Mouse (Mus musculus) liver, embryonic 16.5 days (tissue): ENCODE data around the gene Nipsnap1. TPM values are rescaled to one million over a fixed set of nuclear protein-coding genes. Genes with fewer than 3 reads are reported as not detected.

Experiments used
- ATAC-seq: fragments of 200-750 bp; cut with Nextera tagmentation; 2 replicates; pipeline ENCODE4 v1.8.0; 2017; ENCODE audit warnings: low read depth, mild to moderate bottlenecking, moderate number of reproducible peaks, moderate library complexity
- H3K27ac ChIP-seq: fragments of 300-500 bp; sonication (generic); 2 replicates; pipeline ENCODE4 v1.5.1; 2014; ENCODE audit warnings: mild to moderate bottlenecking, low read length
- H3K27me3 ChIP-seq: fragments of 300-500 bp; sonication (generic); 2 replicates; pipeline ENCODE4 v1.6.1; 2014; ENCODE audit warnings: low read depth, low read length, mixed read lengths; ENCODE audit not compliant: control insufficient read depth, insufficient read depth
- H3K36me3 ChIP-seq: fragments of 300-500 bp; sonication (generic); 2 replicates; pipeline ENCODE4 v1.6.1; 2014; ENCODE audit warnings: mild to moderate bottlenecking; ENCODE audit not compliant: control insufficient read depth, insufficient read depth
- H3K4me1 ChIP-seq: fragments of 300-500 bp; sonication (generic); 2 replicates; pipeline ENCODE4 v1.6.1; 2014; ENCODE audit warnings: low read depth, low read length, mixed read lengths; ENCODE audit not compliant: control insufficient read depth
- H3K4me2 ChIP-seq: fragments of 300-500 bp; sonication (generic); 2 replicates; pipeline ENCODE4 v1.6.1; 2014; ENCODE audit warnings: low read depth, low read length, mixed read lengths
- H3K4me3 ChIP-seq: fragments of 300-500 bp; sonication (generic); 2 replicates; pipeline ENCODE4 v1.5.1; 2014; ENCODE audit warnings: low read depth, mild to moderate bottlenecking, low read length
- H3K9ac ChIP-seq: fragments of 300-500 bp; sonication (generic); 2 replicates; pipeline ENCODE4 v1.6.1; 2014; ENCODE audit warnings: low read depth, low read length
- H3K9me3 ChIP-seq: fragments of 300-500 bp; sonication (generic); replicated peaks from 2 replicates; pipeline ENCODE4 v1.6.1; 2016; ENCODE audit warnings: low read length; ENCODE audit not compliant: control insufficient read depth
- WGBS: fragments of 180-500 bp; shearing (Covaris S2); extraction: QIAGEN DNeasy Blood & Tissue Kit; methylation state at CpG from one replicate; pipeline ENCODE4 v1.1.7; 2014; ENCODE audit not compliant: insufficient replicate concordance; 5-methylcytosine and 5-hydroxymethylcytosine counted together
- microRNA-seq: library from miRNA; unstranded; fragments of <30 nt; microRNA quantifications from one replicate; pipeline ENCODE4, GENCODE M21; 2016
- polyA plus RNA-seq: library from polyadenylated mRNA; unstranded; fragments of >200 nt; fragmentation: Nextera tagmentation; extraction: Ambion mirVana; gene quantifications from 2 replicates; pipeline ENCODE4 v1.2.1, GENCODE M21; 2015

The Nipsnap1 gene
- polyA plus RNA-seq, 1 experiment from 2014 or later = 106 TPM

DNA sequence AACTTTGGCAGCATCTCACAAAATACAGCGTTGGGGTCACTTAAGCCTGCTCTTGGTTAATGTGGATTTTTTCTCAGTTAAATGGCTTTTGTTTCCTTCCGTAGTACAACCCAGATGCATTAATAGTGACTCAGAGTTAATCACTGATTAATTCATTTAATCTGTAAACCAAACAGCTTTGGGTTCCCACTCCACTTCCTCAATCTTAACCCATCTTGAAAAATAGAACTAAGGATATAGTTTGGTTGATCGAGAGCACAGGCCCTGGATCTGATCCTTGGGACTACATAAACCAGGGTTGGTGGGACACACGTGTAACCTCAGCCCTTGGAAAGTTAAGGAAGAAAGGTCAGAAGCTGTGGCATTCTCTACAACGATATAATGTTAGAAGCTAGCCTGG is 62.5 kb downstream of the Nipsnap1 start:
- Histone ChIP-seq H3K36me3 (no peaks in the 10 kb centered on the region), H3K27ac (no peak overlapping the region), H3K4me1 (no peaks in the 10 kb centered on the region), H3K27me3 (no peaks in the 10 kb centered on the region), H3K9me3 (no peaks in the 10 kb centered on the region), H3K4me2 (no peak overlapping the region), H3K4me3 (no peak overlapping the region), H3K9ac (no peak overlapping the region)
- WGBS = 63% methylated on average over 5 of the region's 5 CpGs
- ATAC-seq = no peak

Small RNAs within 50 kb of the gene (microRNA-seq; reads per million reads assigned to microRNA genes)
- not detected for gene Mir6918

Other genes with a start within 250 kb of the Nipsnap1 start
- gene Ascc2, start 236.2 kb upstream of the Nipsnap1 start, polyA plus RNA-seq = 16.5 and 18.2 TPM in 2 replicates
- 606 and 617 TPM in 2 replicates for gene Uqcr10, start 169.6 kb upstream of the Nipsnap1 start, polyA plus RNA-seq
- 21.4 and 21.7 TPM in 2 replicates for gene Zmat5, start 169.3 kb upstream of the Nipsnap1 start, polyA plus RNA-seq
- 0.04 and 0.06 TPM in 2 replicates for gene Cabp7, start 127.2 kb upstream of the Nipsnap1 start, polyA plus RNA-seq
- gene Nf2, start 24.4 kb upstream of the Nipsnap1 start, polyA plus RNA-seq = 11.1 and 11.9 TPM in 2 replicates
- 12.6 and 13.2 TPM in 2 replicates for gene Thoc5, start 21.4 kb downstream of the Nipsnap1 start, polyA plus RNA-seq
- gene Nefh, start 74.1 kb downstream of the Nipsnap1 start, polyA plus RNA-seq = 0.11 and 0.14 TPM in 2 replicates
- gene Ap1b1, start 112.9 kb downstream of the Nipsnap1 start, polyA plus RNA-seq = 78.9 and 81.7 TPM in 2 replicates
- 0.27 and 0.36 TPM in 2 replicates for gene Rasl10a, start 184.2 kb downstream of the Nipsnap1 start, polyA plus RNA-seq
- 8.4 and 9.4 TPM in 2 replicates for gene Gas2l1, start 191.4 kb downstream of the Nipsnap1 start, polyA plus RNA-seq
- 11.1 TPM in 2 replicates for gene Rhbdd3, start 225.0 kb downstream of the Nipsnap1 start, polyA plus RNA-seq
- 232 and 241 TPM in 2 replicates for gene Ewsr1, start 225.3 kb downstream of the Nipsnap1 start, polyA plus RNA-seq